Mouse (Mus musculus): ENCODE results near the gene Sftpa1. TPM values are rescaled to one million over a fixed set of nuclear protein-coding genes. Genes with fewer than 3 reads are reported as not detected.

Gene Sftpa1
- polyA plus RNA-seq, 1 experiment: not detected

- Histone ChIP-seq H3K4me3 (ENCODE audit: control insufficient read depth, low read depth, low read length) (no peak within 1 kb of the TSS), H3K36me3 (ENCODE audit: control insufficient read depth, insufficient read depth, low read length) (no peaks in the 10 kb centered on the region), H3K27ac (ENCODE audit: control insufficient read depth, insufficient read depth, low read depth, low read length) (no peak within 1 kb of the TSS), H3K4me1 (ENCODE audit: control insufficient read depth, insufficient read depth, low read length) (no peaks in the 10 kb centered on the region), H3K27me3 (ENCODE audit: control insufficient read depth, insufficient read depth, low read length) (no peaks in the 10 kb centered on the region)
- TF ChIP-seq POLR2A (IDR thresholded peaks at IDR 0.05; ENCODE audit: control insufficient read depth, low read depth, low read length) (no peak), CTCF (IDR thresholded peaks at IDR 0.05; ENCODE audit: control insufficient read depth, insufficient read depth, insufficient replicate concordance, low read depth, low read length) (no peak)
Observed at GRCm38 (mm10) chr14:41185059-41185821, 53.7 kb downstream of the Sftpa1 start, which contains the start of gene Sftpd. Sftpd (minus strand) TSS chr14:41185149.

Other genes with a start within 250 kb of the Sftpa1 start
- gene Sh2d4b, start 238.5 kb upstream of the Sftpa1 start, polyA plus RNA-seq (2012; rRNA removed): 0.81 and 1.1 TPM in 2 replicates
- 7.2 and 7.8 TPM in 2 replicates for gene Tspan14, start 165.0 kb upstream of the Sftpa1 start, polyA plus RNA-seq (2012; rRNA removed)
- 41.1 and 45.1 TPM in 2 replicates for gene Fam213a, start 118.0 kb upstream of the Sftpa1 start, polyA plus RNA-seq (2012; rRNA removed)
- gene Dydc2, start 62.6 kb upstream of the Sftpa1 start, polyA plus RNA-seq (2012; rRNA removed): 34.6 and 36.9 TPM in 2 replicates
- gene Dydc1, start 58.9 kb upstream of the Sftpa1 start, polyA plus RNA-seq (2012; rRNA removed): 22.1 and 24.6 TPM in 2 replicates
- gene Mat1a, start 26.7 kb upstream of the Sftpa1 start, polyA plus RNA-seq (2012; rRNA removed): 0.13 and 0.16 TPM in 2 replicates
- gene Mbl1, start 19.7 kb downstream of the Sftpa1 start, polyA plus RNA-seq (2012; rRNA removed): 0.12 and 0.14 TPM in 2 replicates
- gene Sftpd, start 53.4 kb downstream of the Sftpa1 start, polyA plus RNA-seq (2012; rRNA removed): 0.15 and 0.20 TPM in 2 replicates
- gene Gm2832, start 147.0 kb downstream of the Sftpa1 start, polyA plus RNA-seq (2012; rRNA removed): 0.85 and 1.3 TPM in 2 replicates
- 0.79 and 1.2 TPM in 2 replicates for gene Gm5798, start 216.8 kb downstream of the Sftpa1 start, polyA plus RNA-seq (2012; rRNA removed)